ENCODE assay signal across 26 mouse cellular contexts in genomic region chr19:48919638-48920037, GRCm38 (mm10).
"Had no signal": no experiment of that assay in that cellular context is flagged by ENCODE, and none has a peak within 500 bp of the region (broad histone marks: within the 10 kb centered on the region; RNA-seq: fewer than 3 reads in every experiment).

No protein-coding gene starts in this region.

- ATAC-seq: hindbrain, postnatal 0 days; intestine, embryonic 16.5 days had no signal

- H3K36me3 ChIP-seq: heart, embryonic 13.5 days; heart, embryonic 15.5 days; hindbrain, embryonic 13.5 days; hindbrain, embryonic 15.5 days; kidney, embryonic 15.5 days; limb, embryonic 13.5 days; limb, embryonic 15.5 days had no signal

- H3K4me1 ChIP-seq: heart, embryonic 13.5 days; heart, embryonic 15.5 days; hindbrain, embryonic 13.5 days; hindbrain, embryonic 15.5 days; kidney, embryonic 15.5 days; limb, embryonic 13.5 days; limb, embryonic 15.5 days had no signal

- DNase-seq: gastrocnemius, postnatal 10 days; gastrocnemius, postnatal 25 days; heart, adult 11 months; heart, adult 2 months; heart, postnatal 14 days; heart, postnatal 36 days; kidney, adult 11 months; kidney, adult 2 months; kidney, adult 9 months; kidney, postnatal 14 days; kidney, postnatal 36 days; layer of hippocampus, adult 9-11 months; layer of hippocampus, postnatal 36 days; left cerebral cortex, postnatal 4 days had no signal

- H3K27ac ChIP-seq: heart, adult 2 months; heart, embryonic 13.5 days; heart, embryonic 15.5 days; hindbrain, embryonic 13.5 days; hindbrain, embryonic 15.5 days; hindbrain, postnatal 0 days; kidney, embryonic 15.5 days; kidney, postnatal 0 days; limb, embryonic 13.5 days; limb, embryonic 15.5 days had no signal

- H3K4me3 ChIP-seq: heart, adult 2 months; heart, embryonic 13.5 days; heart, embryonic 15.5 days; hindbrain, embryonic 13.5 days; hindbrain, embryonic 15.5 days; kidney, embryonic 15.5 days; limb, embryonic 13.5 days; limb, embryonic 15.5 days had no signal

- H3K27me3 ChIP-seq: heart, embryonic 13.5 days; heart, embryonic 15.5 days; hindbrain, embryonic 13.5 days; hindbrain, embryonic 15.5 days; kidney, embryonic 15.5 days; limb, embryonic 13.5 days; limb, embryonic 15.5 days had no signal

- H3K9me3 ChIP-seq: heart, embryonic 13.5 days; heart, embryonic 15.5 days; hindbrain, embryonic 13.5 days; hindbrain, embryonic 15.5 days; kidney, embryonic 15.5 days; limb, embryonic 13.5 days; limb, embryonic 15.5 days had no signal

- H3K9ac ChIP-seq: forebrain, postnatal 0 days; heart, embryonic 13.5 days; heart, embryonic 15.5 days; hindbrain, embryonic 13.5 days; hindbrain, embryonic 15.5 days; kidney, embryonic 15.5 days; limb, embryonic 13.5 days; limb, embryonic 15.5 days had no signal

- H3K4me2 ChIP-seq: heart, embryonic 11.5 days; heart, embryonic 13.5 days; heart, embryonic 15.5 days; hindbrain, embryonic 13.5 days; hindbrain, embryonic 15.5 days; kidney, embryonic 15.5 days; limb, embryonic 13.5 days; limb, embryonic 15.5 days had no signal
